Mouse (Mus musculus) frontal cortex, postnatal 14 days (tissue): Measurements from ENCODE around the gene Igfbp6.
A peak's percentile ranks its signal among the peaks of the same experiment; 100 is the strongest.

Source experiments
- DNase-seq, 2 experiments: peaks; one replicate each; pipeline ENCODE4 v3.0.0; 2022; ENCODE audit warnings: low spot score in 2 of 2

The Igfbp6 gene

DNA sequence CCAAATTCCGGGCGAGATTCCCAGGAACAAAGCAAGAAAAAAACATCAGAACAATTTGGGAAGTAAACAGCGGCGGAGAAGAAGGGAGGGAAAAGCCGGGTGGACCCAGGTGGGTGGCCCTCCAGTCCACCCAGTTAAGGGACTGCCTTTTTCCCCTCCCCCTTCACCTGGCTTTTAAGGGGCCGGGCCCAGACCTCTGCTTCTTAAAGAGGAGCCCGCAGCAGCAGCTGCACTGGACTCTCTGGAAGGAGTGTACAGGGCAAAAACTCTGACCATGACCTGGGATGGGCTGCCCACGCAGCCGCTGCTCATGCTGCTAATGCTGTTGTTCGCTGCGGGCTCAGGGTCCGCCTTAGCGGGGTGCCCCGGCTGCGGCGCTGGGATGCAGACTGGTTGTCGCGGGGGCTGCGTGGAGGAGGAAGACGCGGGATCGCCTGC is at the start of gene Igfbp6:
Gene Igfbp6, plus strand, starts transcription at position 89 of the 438 bp plus-strand sequence.
- no peak for DNase-seq

- no peak for DNase-seq
Observed at GRCm38 (mm10) chr15:102094988-102095387, 49.2 kb upstream of the Igfbp6 start.

GRCm38 (mm10) chr15:102097147-102097915 is 46.8 kb upstream of the Igfbp6 start:
- no peak for DNase-seq

DNA sequence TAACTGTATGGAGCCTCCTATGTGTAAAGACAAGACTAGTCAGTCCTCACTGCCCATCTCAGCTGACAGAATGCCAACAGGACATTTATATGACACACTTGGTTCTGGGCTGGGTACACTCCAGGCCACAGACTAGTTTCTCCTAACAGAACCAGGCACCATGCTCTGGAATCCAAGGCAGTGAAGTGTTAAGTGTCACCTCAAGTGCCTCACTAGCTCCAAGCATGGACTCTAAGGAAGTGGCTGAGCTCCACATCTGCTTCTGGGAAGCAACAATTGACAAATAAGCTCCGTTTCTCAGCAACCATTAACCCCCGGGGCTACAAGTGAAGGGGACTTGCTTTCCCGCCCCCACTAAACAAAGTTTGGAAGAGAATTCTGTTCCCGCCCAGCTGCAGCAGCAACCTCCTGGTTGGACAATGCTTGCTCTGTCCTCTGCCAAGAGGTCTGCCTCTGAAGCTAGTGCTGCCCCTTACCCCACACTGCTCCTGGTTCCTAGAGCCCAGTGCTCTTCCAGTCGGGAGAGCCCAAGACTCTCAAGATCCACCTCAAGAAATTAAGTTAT is 46.1 kb upstream of the Igfbp6 start:
- no peak for DNase-seq

DNA sequence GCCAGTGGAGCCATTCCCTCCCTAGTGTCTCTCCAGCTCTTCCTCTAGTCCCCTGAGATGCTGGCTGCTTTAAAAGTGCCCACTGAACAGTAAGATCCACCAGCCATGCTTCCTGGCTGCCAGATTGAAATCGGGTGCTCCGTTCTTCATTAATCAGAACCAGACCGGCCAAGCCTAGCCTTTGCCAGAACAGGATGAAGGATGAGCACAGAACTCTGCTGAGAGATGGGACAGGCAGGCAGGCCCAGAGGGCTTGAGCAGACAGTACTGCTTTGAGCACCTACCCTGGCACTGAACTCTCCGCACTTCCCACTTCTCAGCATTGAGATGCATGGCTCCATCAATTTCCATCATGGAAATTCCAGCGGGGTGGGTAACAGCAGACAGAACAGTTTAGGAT is 44.9 kb upstream of the Igfbp6 start:
- no peak for DNase-seq

- no peak for DNase-seq
Observed at GRCm38 (mm10) chr15:102099771-102100160, 44.4 kb upstream of the Igfbp6 start.

DNA sequence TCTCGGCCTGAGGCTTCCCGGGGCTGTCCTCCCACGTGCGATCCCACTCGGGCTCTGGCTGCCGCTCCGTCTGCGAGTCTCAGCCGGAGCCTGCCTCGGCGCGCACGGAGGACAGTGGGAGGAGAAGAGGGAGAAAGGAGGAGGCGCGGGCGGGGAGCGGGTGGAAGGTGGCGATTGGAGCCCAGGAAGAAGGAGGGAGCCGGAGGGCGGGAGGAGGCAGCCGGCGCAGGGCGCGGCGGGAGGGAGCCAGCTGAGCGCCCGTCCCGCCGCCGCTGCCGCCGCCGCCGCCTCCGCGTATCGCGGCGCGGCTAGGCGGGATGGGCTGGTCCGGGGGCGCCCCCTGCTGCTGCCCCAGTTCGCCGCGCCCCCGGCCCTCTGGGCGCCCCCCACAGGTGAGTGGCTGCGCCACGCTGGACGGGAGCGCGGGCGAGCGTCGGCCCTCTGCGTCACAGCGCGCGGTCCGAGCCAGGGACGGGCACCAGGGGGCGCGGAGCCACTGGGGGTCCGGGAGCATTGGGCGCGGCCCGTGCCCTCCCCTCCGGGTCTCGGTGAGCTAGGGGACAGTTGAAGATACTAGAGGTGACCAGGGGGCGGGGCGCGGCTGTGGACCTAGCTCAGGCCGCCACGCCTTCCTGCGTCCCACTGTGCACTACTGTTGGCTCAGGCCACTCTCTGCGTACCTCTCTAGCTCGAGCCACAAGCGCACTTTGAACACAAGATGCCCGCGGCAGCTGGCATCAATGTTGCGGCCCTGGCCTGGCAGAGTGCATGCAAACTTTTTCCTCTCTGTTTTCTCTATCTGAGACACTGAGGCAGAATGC is 43.8 kb upstream of the Igfbp6 start, which contains the start of gene Tns2:
Gene Tns2, plus strand, starts transcription at position 253 of the 821 bp plus-strand sequence.
- DNase-seq, result peak in 1 of 2 experiments; percentile 49

DNA sequence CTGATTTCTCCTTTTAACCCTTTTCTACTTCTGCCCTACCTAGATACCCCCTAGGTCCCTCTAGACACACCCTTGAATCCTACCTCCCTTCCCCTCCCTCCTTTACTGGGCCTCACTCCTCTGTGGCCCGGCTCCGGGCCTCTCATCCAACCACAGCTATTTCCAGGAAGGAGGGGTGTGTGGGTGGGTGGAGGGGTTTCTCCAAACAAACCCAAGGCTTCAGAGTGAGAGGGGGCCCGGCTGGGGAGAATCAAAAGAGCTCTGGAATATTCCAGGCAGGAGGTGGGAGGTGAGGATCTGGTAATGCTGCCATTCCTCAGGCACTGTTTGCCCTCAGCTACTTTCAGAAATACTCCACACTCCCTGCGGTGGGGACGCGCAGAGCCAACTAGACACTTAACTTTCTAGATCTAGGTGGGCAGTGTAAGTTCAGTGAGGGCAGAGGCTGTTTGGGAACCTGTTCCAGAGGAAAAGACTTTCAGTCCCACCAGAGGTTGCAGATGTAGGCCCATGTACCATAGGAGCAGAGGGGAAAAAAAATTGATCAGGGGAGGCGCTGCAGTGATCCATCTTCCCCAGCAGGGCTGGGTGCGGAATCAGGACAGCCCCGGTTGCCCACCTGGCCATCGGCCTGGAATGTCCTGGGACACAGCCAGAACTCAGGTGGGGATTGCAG is 43.0 kb upstream of the Igfbp6 start:
- peak in 1 of 2 experiments; percentile 18 for DNase-seq

GRCm38 (mm10) chr15:102101672-102102541 is 42.3 kb upstream of the Igfbp6 start:
- no peak for DNase-seq

DNA sequence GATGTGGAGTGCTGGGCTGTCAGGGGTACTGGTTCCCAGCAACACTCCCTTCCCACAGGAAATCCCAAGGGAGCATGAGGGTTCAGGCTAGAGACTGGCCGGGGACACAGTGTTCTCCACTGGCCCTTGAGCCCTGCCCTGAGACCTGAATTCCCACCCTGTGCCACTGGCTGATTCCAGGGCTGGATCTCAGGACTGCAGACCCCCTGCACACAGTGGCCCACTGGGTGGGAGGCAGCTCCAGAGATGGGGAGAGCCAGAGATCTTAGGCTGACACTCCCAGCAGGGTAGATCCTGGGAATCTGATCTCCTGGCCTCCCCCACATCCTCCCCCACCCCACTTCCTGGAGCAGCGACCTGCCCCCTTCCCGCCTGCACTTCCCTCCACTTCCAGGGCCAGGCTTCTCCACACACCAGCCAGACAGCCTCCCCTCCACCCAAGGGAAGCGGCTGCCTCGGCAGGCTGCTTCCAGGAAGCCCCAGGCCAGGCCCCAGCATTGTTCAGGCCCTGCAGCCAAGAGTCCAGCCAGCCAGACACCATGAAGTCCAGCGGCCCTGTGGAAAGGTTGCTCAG is 41.5 kb upstream of the Igfbp6 start:
- no peak for DNase-seq

DNA sequence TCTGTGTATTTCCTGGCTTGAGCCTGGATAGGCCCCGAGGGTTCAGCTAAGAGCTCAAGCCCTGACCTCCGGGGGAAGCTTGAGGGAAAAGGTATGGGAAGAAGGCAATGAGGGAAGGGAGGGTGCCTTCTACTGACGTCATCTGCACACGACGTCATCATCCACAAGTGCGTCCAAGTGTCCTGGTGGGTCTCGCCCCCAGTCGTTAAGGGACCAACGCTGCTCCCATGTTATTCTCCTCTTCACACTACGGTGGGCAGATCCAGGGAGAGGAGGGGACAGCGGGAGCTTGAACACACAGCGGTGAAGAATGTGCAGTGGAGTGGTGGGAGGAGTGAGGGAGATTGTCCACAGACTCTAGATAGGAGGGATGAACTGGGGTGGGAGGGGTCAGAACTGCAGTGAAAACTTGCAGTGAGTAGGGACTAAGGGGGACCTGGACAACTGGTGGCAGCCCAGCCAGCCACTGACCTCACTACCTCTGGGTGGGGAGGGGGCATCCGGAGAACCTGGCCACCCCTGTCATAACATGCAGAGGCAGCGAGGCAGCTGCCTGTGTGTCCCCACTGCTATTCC is 40.7 kb upstream of the Igfbp6 start:
- no peak for DNase-seq

- DNase-seq, result peak in 1 of 2 experiments; percentile 24
Observed at GRCm38 (mm10) chr15:102103947-102104555, 40.1 kb upstream of the Igfbp6 start.

DNA sequence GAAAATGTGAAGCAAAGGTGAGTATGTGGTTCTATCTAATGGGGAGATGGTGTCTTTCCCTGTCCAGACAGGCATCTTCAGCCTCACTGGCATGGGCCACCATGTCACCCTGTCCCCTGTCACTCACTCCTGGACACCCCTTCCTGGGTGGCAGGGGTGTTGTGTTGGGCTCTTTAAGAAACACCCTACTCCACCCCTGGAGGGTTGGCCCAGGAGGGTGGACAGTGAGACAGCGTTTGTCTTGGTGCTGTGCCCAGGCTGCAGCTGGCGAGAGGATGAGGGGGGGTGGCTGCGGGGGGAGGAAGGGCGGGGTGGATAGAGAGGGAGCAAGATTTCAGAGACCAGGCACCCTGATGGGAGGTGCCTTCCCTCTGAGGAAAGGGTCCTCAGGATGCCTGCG is 38.8 kb upstream of the Igfbp6 start:
- no peak for DNase-seq

GRCm38 (mm10) chr15:102105764-102106730 is 38.1 kb upstream of the Igfbp6 start:
- no peak for DNase-seq

- no peak for DNase-seq
Observed at GRCm38 (mm10) chr15:102106754-102107456, 37.3 kb upstream of the Igfbp6 start.

GRCm38 (mm10) chr15:102107689-102108573 is 36.2 kb upstream of the Igfbp6 start:
- DNase-seq, result peak in 1 of 2 experiments; percentile 69
